Mouse (Mus musculus) right cerebral cortex, postnatal 14 days (tissue): ENCODE data around the gene Tnxb.
"Not testable (repeated sequence)": the region's sequence is repeated elsewhere in the genome, so short reads cannot be mapped to it uniquely, and the experiment has no call there.

Source experiments
- DNase-seq: peaks from one replicate; pipeline ENCODE4 v3.0.0; 2022

Tnxb gene

GRCm38 (mm10) chr17:34743719-34744118 is 73.4 kb downstream of the Tnxb start, which contains the start of gene C4b:
Gene C4b, minus strand, starts transcription at chr17:34743882.
- no peak for DNase-seq

GRCm38 (mm10) chr17:34744206-34744605 is 73.9 kb downstream of the Tnxb start:
- DNase-seq = no peak

DNA sequence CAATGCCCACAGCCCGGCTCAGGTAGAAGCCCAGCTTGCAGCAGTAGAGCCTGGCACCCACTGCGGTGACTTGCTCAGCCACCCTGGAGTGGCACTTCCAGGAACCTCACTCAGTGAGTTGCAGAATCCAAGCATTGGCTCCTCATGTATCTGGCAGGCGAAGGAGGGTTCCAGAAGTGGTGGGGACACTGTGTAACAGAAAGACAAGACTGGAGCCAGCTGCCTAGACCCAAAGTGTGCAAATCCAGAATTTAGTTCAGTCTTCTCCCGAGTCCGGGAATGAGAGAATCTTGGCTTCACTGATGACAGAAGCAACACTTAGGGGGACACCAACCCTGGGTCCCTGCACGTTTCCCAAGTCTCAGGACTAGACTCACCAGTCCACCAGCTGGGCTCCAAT is 74.3 kb downstream of the Tnxb start:
- not testable (repeated sequence) for DNase-seq

- DNase-seq = not testable (repeated sequence)
Measured at GRCm38 (mm10) chr17:34745166-34745565, 74.8 kb downstream of the Tnxb start.

DNA sequence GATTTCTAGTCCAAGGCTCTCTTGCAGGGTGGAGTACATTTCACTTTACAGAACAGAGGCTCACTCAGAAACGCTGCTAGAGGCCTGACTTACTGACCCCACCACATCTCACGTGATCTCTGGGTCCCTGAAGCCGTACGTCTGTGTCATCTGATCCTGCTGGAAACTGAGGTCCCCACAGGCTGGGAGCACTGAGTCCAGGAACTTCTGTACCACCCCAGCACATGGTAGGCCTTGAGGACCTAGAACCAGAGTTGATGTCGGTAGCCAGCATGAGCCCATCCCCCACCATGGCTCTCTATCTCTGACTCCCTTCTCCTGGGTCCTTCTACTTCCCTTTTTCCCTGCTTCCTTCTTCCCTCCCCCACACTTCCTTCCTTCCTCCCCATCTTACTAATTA is 76.2 kb downstream of the Tnxb start:
- DNase-seq = no peak

GRCm38 (mm10) chr17:34761471-34761870 is 91.1 kb downstream of the Tnxb start:
- DNase-seq = no peak
